Mouse (Mus musculus) embryonic facial prominence, embryonic 10.5 days (tissue): Measurements from ENCODE around the gene Nyx. TPM values are rescaled to one million over a fixed set of nuclear protein-coding genes. Genes with fewer than 3 reads are reported as not detected.

ENCODE experiments used
- DNase-seq: peaks from one replicate; pipeline ENCODE4 v3.0.0-alpha.2; 2017; ENCODE audit warnings: low spot score
- H3K27ac ChIP-seq: fragments of 300-500 bp; sonication (generic); replicated peaks from 2 replicates; pipeline ENCODE4 v1.5.1; 2016; ENCODE audit warnings: mild to moderate bottlenecking
- H3K27me3 ChIP-seq: fragments of 300-500 bp; sonication (generic); replicated peaks from 2 replicates; pipeline ENCODE4 v1.6.1; 2016; ENCODE audit warnings: low read depth, mild to moderate bottlenecking; ENCODE audit not compliant: poor library complexity, severe bottlenecking
- H3K36me3 ChIP-seq: fragments of 300-500 bp; sonication (generic); replicated peaks from 2 replicates; pipeline ENCODE4 v1.6.1; 2016; ENCODE audit warnings: mild to moderate bottlenecking, moderate library complexity
- H3K4me1 ChIP-seq: fragments of 300-500 bp; sonication (generic); 2 replicates; pipeline ENCODE4 v1.6.1; 2016
- H3K4me3 ChIP-seq: fragments of 300-500 bp; sonication (generic); 2 replicates; pipeline ENCODE4 v1.5.1; 2016; ENCODE audit warnings: mild to moderate bottlenecking, moderate library complexity
- H3K9me3 ChIP-seq: fragments of 300-500 bp; sonication (generic); 2 replicates; pipeline ENCODE4 v1.6.1; 2016; ENCODE audit warnings: mild to moderate bottlenecking
- WGBS: fragments of 180-500 bp; shearing (Covaris S2); methylation state at CpG from one replicate; pipeline ENCODE4 v1.1.7; 2016; 5-methylcytosine and 5-hydroxymethylcytosine counted together
- polyA plus RNA-seq: library from polyadenylated mRNA; unstranded; fragments of >200 nt; fragmentation: Nextera tagmentation; extraction: Ambion mirVana; gene quantifications from 2 replicates; pipeline ENCODE4 v1.2.1, GENCODE M21; 2016

The Nyx gene
- polyA plus RNA-seq, 1 experiment from 2014 or later = 0.10 TPM

GRCm38 (mm10) chrX:13472751-13473225 lies 6.9 kb downstream of the Nyx start:
- 80% methylated on average over 4 of the region's 4 CpGs for WGBS
- H3K27ac ChIP-seq = no peak overlapping the region
- H3K9me3 ChIP-seq = no peaks in the 10 kb centered on the region
- DNase-seq = no peak
- H3K4me1 ChIP-seq = no peaks in the 10 kb centered on the region
- peaks cover 86% of the 10 kb centered on the region for H3K27me3 ChIP-seq
- H3K4me3 ChIP-seq = no peak overlapping the region
- no peaks in the 10 kb centered on the region for H3K36me3 ChIP-seq

- Histone ChIP-seq H3K36me3 (no peaks in the 10 kb centered on the region), H3K27ac (no peak overlapping the region), H3K27me3 (peaks cover 87% of the 10 kb centered on the region), H3K4me1 (no peaks in the 10 kb centered on the region), H3K9me3 (no peaks in the 10 kb centered on the region), H3K4me3 (no peak overlapping the region)
- WGBS = 80% methylated on average over 1 of the region's 1 CpGs
- DNase-seq = no peak
Observed at GRCm38 (mm10) chrX:13475382-13475781, 9.5 kb downstream of the Nyx start.

- DNase-seq = no peak
- 74% methylated on average over 2 of the region's 2 CpGs for WGBS
- Histone ChIP-seq H3K4me3 (no peak overlapping the region), H3K4me1 (no peaks in the 10 kb centered on the region), H3K36me3 (no peaks in the 10 kb centered on the region), H3K27ac (no peak overlapping the region), H3K9me3 (no peaks in the 10 kb centered on the region), H3K27me3 (peaks cover 75% of the 10 kb centered on the region)
Observed at GRCm38 (mm10) chrX:13477596-13477995, 11.7 kb downstream of the Nyx start.

GRCm38 (mm10) chrX:13478298-13478697 lies 12.4 kb downstream of the Nyx start:
- Histone ChIP-seq H3K27me3 (peaks cover 74% of the 10 kb centered on the region), H3K27ac (no peak overlapping the region), H3K4me3 (no peak overlapping the region), H3K9me3 (no peaks in the 10 kb centered on the region), H3K36me3 (no peaks in the 10 kb centered on the region), H3K4me1 (no peaks in the 10 kb centered on the region)
- DNase-seq = no peak
- WGBS = 71% methylated on average over 5 of the region's 5 CpGs

GRCm38 (mm10) chrX:13479570-13479969 lies 13.7 kb downstream of the Nyx start:
- no peak for DNase-seq
- H3K4me1 ChIP-seq = no peaks in the 10 kb centered on the region
- no peak overlapping the region for H3K4me3 ChIP-seq
- no peak overlapping the region for H3K27ac ChIP-seq
- H3K27me3 ChIP-seq = peaks cover 64% of the 10 kb centered on the region
- H3K36me3 ChIP-seq = no peaks in the 10 kb centered on the region
- H3K9me3 ChIP-seq = no peaks in the 10 kb centered on the region

GRCm38 (mm10) chrX:13482576-13482975 lies 16.7 kb downstream of the Nyx start:
- Histone ChIP-seq H3K27me3 (peaks cover 67% of the 10 kb centered on the region), H3K4me1 (no peaks in the 10 kb centered on the region; the same call in 1 of the 2 replicates), H3K36me3 (no peaks in the 10 kb centered on the region), H3K4me3 (no peak overlapping the region), H3K9me3 (peaks cover 17% of the 10 kb centered on the region), H3K27ac (no peak overlapping the region)
- 81% methylated on average over 1 of the region's 1 CpGs for WGBS
- no peak for DNase-seq

GRCm38 (mm10) chrX:13484447-13484846 lies 18.5 kb downstream of the Nyx start:
- DNase-seq = no peak
- Histone ChIP-seq H3K9me3 (peaks cover 17% of the 10 kb centered on the region), H3K27me3 (peaks cover 64% of the 10 kb centered on the region), H3K4me3 (no peak overlapping the region), H3K27ac (no peak overlapping the region), H3K36me3 (no peaks in the 10 kb centered on the region), H3K4me1 (no peaks in the 10 kb centered on the region; the same call in 1 of the 2 replicates)

GRCm38 (mm10) chrX:13489001-13489400 lies 23.1 kb downstream of the Nyx start:
- H3K9me3 ChIP-seq = peaks cover 17% of the 10 kb centered on the region
- no peaks in the 10 kb centered on the region; the same call in 1 of the 2 replicates for H3K4me1 ChIP-seq
- H3K27me3 ChIP-seq = peaks cover 73% of the 10 kb centered on the region
- no peak overlapping the region for H3K27ac ChIP-seq
- H3K4me3 ChIP-seq = no peak overlapping the region
- 83% methylated on average over 3 of the region's 3 CpGs for WGBS
- no peak for DNase-seq
- H3K36me3 ChIP-seq = no peaks in the 10 kb centered on the region

GRCm38 (mm10) chrX:13489761-13490160 lies 23.9 kb downstream of the Nyx start:
- Histone ChIP-seq H3K27me3 (peaks cover 76% of the 10 kb centered on the region), H3K9me3 (peaks cover 17% of the 10 kb centered on the region), H3K4me1 (no peaks in the 10 kb centered on the region; the same call in 1 of the 2 replicates), H3K4me3 (no peak overlapping the region), H3K36me3 (no peaks in the 10 kb centered on the region), H3K27ac (no peak overlapping the region)
- WGBS = 76% methylated on average over 1 of the region's 1 CpGs
- no peak for DNase-seq

GRCm38 (mm10) chrX:13490941-13491340 lies 25.0 kb downstream of the Nyx start:
- Histone ChIP-seq H3K4me3 (no peak overlapping the region), H3K27me3 (peaks cover 76% of the 10 kb centered on the region), H3K9me3 (peaks cover 14% of the 10 kb centered on the region), H3K36me3 (no peaks in the 10 kb centered on the region), H3K27ac (no peak overlapping the region), H3K4me1 (no peaks in the 10 kb centered on the region; the same call in 1 of the 2 replicates)
- WGBS = 78% methylated on average over 3 of the region's 3 CpGs
- no peak for DNase-seq

- no peaks in the 10 kb centered on the region for H3K36me3 ChIP-seq
- H3K27me3 ChIP-seq = peaks cover 73% of the 10 kb centered on the region
- H3K27ac ChIP-seq = no peak overlapping the region
- no peak for DNase-seq
- no peaks in the 10 kb centered on the region for H3K4me1 ChIP-seq
- no peaks in the 10 kb centered on the region for H3K9me3 ChIP-seq
- no peak overlapping the region for H3K4me3 ChIP-seq
Observed at GRCm38 (mm10) chrX:13492922-13493321, 27.0 kb downstream of the Nyx start.

GRCm38 (mm10) chrX:13494892-13495703 lies 29.2 kb downstream of the Nyx start:
- Histone ChIP-seq H3K9me3 (no peaks in the 10 kb centered on the region), H3K4me3 (no peak overlapping the region), H3K27ac (no peak overlapping the region), H3K4me1 (no peaks in the 10 kb centered on the region), H3K27me3 (peaks cover 66% of the 10 kb centered on the region), H3K36me3 (no peaks in the 10 kb centered on the region)
- no peak for DNase-seq
- 82% methylated on average over 8 of the region's 8 CpGs for WGBS

GRCm38 (mm10) chrX:13500284-13500683 lies 34.4 kb downstream of the Nyx start:
- Histone ChIP-seq H3K27me3 (peaks cover 68% of the 10 kb centered on the region), H3K27ac (no peak overlapping the region), H3K9me3 (no peaks in the 10 kb centered on the region), H3K36me3 (no peaks in the 10 kb centered on the region), H3K4me3 (no peak overlapping the region), H3K4me1 (no peaks in the 10 kb centered on the region)
- DNase-seq = no peak
- 85% methylated on average over 4 of the region's 4 CpGs for WGBS
